Mouse (Mus musculus) hindbrain, embryonic 14.5 days (tissue): ENCODE results near the gene Emc6. TPM values are rescaled to one million over a fixed set of nuclear protein-coding genes. Genes with fewer than 3 reads are reported as not detected.

Experiments used
- ATAC-seq: fragments of 200-750 bp; cut with Nextera tagmentation; 2 replicates; pipeline ENCODE4 v1.8.0; 2017; ENCODE audit warnings: moderate number of reproducible peaks, mild to moderate bottlenecking, moderate TSS enrichment, moderate library complexity; ENCODE audit not compliant: low FRiP score
- DNase-seq: peaks from one replicate; pipeline ENCODE4 v3.0.0-alpha.2; 2015; ENCODE audit warnings: low spot score
- H3K27ac ChIP-seq: fragments of 300-500 bp; sonication (generic); 2 replicates; pipeline ENCODE4 v1.5.1; 2014; ENCODE audit warnings: mild to moderate bottlenecking, moderate library complexity
- H3K27me3 ChIP-seq: fragments of 300-500 bp; sonication (generic); 2 replicates; pipeline ENCODE4 v1.6.1; 2014; ENCODE audit warnings: mild to moderate bottlenecking, low read length, mixed read lengths; ENCODE audit not compliant: control insufficient read depth, insufficient read depth
- H3K36me3 ChIP-seq: fragments of 300-500 bp; sonication (generic); replicated peaks from 2 replicates; pipeline ENCODE4 v1.6.1; 2014; ENCODE audit not compliant: control insufficient read depth, insufficient read depth
- H3K4me1 ChIP-seq: fragments of 300-500 bp; sonication (generic); replicated peaks from 2 replicates; pipeline ENCODE4 v1.6.1; 2014; ENCODE audit warnings: antibody characterized with exemption, low read length, mixed read lengths; ENCODE audit not compliant: control insufficient read depth, insufficient read depth
- H3K4me2 ChIP-seq: fragments of 300-500 bp; sonication (generic); replicated peaks from 2 replicates; pipeline ENCODE4 v1.6.1; 2014; ENCODE audit warnings: mild to moderate bottlenecking, moderate library complexity
- H3K4me3 ChIP-seq: fragments of 300-500 bp; sonication (generic); replicated peaks from 2 replicates; pipeline ENCODE4 v1.5.1; 2014; ENCODE audit warnings: mild to moderate bottlenecking, low read length
- H3K9ac ChIP-seq: fragments of 300-500 bp; sonication (generic); 2 replicates; pipeline ENCODE4 v1.6.1; 2014
- H3K9me3 ChIP-seq: fragments of 300-500 bp; sonication (generic); 2 replicates; pipeline ENCODE4 v1.6.1; 2016; ENCODE audit warnings: low read length; ENCODE audit not compliant: control insufficient read depth
- WGBS: fragments of 180-500 bp; shearing (Covaris S2); extraction: QIAGEN DNeasy Blood & Tissue Kit; methylation state at CpG from one replicate; pipeline ENCODE4 v1.1.7; 2014; 5-methylcytosine and 5-hydroxymethylcytosine counted together
- polyA plus RNA-seq: library from polyadenylated mRNA; unstranded; fragments of >200 nt; fragmentation: Nextera tagmentation; extraction: Ambion mirVana; gene quantifications from 2 replicates; pipeline ENCODE4 v1.2.1, GENCODE M21; 2014

Gene Emc6
- polyA plus RNA-seq, 1 experiment from 2014 or later, result 152 TPM

DNA sequence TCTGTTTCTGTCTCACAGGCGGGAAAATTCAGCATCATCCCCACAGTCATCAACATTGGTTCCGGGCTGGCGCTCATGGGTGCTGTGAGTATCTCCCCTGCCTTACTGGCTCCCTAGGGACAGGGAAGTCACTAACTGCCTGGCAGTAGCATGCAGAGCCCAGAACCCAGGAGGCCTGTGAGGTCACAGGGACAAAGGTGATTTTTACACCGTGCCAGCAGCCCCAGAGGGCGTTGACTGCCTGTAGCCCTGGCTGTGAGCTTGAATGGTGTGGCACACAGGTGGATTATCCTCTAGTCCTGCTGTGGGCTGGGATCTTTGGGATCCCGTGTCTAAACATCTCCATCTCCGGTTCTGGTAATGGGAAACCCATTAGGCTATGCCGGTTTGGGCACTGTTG lies 8.8 kb downstream of the Emc6 start:
- H3K9ac ChIP-seq, result no peak overlapping the region
- no peak overlapping the region for H3K4me3 ChIP-seq
- no peak overlapping the region for H3K4me2 ChIP-seq
- no peak for ATAC-seq
- no peak overlapping the region for H3K27ac ChIP-seq
- peaks cover 14% of the 10 kb centered on the region; the same call in 1 of the 2 replicates for H3K36me3 ChIP-seq
- DNase-seq, result no peak
- WGBS, result 87% methylated on average over 8 of the region's 8 CpGs
- no peaks in the 10 kb centered on the region for H3K4me1 ChIP-seq
- H3K27me3 ChIP-seq, result no peaks in the 10 kb centered on the region
- no peaks in the 10 kb centered on the region for H3K9me3 ChIP-seq

DNA sequence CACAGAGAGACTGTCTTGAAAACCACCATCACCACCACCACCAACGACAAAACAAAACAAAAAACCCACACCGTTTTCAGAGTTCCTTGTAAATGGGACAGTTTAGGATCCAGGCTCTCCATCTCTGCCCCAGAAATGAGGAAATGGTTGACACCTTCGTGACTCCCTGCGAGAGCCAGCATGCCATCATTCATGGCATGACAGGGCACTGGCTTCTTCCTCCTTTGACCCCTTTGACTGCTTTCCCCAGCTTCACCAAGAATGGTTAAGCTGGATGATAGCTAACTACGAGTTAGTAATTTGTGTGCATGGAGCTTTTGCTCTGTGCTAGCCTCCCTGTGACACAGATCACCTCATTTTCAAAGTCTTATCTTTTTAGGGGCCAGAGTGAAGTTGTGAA lies 14.6 kb downstream of the Emc6 start:
- H3K27me3 ChIP-seq, result peaks cover 23% of the 10 kb centered on the region
- no peaks in the 10 kb centered on the region for H3K36me3 ChIP-seq
- no peak overlapping the region for H3K4me3 ChIP-seq
- H3K9ac ChIP-seq, result no peak overlapping the region
- H3K4me1 ChIP-seq, result peaks cover 12% of the 10 kb centered on the region; the same call in 1 of the 2 replicates
- no peaks in the 10 kb centered on the region for H3K9me3 ChIP-seq
- 75% methylated on average over 5 of the region's 5 CpGs for WGBS
- H3K4me2 ChIP-seq, result no peak overlapping the region
- no peak overlapping the region for H3K27ac ChIP-seq
- DNase-seq, result no peak
- ATAC-seq, result no peak

DNA sequence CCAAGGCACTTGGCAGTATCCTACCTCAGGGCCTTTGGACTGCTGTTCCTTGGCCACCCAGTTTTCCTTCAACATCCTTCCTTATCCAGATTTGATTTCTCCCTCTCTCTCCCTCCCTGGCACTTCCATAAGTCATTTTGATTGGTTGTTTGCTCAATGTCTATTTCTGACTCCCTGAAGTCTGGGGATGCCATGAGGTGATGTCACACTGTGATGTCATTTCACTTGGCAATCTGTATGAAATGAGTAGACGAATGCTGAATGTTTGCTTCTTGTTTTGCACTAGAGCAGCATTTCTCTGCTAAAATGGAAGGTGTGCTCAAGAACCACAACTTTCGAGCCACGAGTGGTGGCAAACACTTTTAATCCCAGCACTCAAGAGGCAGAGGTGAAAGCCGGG lies 15.2 kb downstream of the Emc6 start:
- Histone ChIP-seq H3K9me3 (no peaks in the 10 kb centered on the region), H3K27me3 (peaks cover 23% of the 10 kb centered on the region), H3K4me3 (no peak overlapping the region), H3K4me2 (no peak overlapping the region), H3K9ac (no peak overlapping the region), H3K36me3 (no peaks in the 10 kb centered on the region), H3K4me1 (peaks cover 12% of the 10 kb centered on the region; the same call in 1 of the 2 replicates), H3K27ac (no peak overlapping the region)
- WGBS, result 92% methylated on average over 4 of the region's 4 CpGs
- DNase-seq (no peak), ATAC-seq (no peak)

DNA sequence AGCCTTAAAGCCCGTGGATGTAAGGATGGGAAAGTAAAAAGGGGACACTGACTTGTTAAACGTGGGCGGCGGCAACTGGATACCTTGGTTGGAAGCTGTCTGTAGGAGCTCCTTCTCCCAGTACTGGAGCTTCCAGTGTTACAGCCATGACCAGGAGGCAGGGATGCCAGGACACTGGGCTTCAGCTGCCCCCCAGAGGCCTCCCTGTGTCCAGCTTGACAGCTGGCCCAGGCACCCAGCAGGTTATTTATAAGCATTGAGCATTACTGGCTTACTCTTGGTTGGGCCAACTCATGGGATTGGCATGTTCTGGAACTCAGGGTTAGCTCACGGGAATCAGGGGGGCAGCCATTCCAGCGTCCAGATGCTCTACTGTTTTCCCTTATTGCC lies 16.0 kb downstream of the Emc6 start:
- WGBS, result 31% methylated on average over 6 of the region's 6 CpGs
- Histone ChIP-seq H3K4me1 (peaks cover 12% of the 10 kb centered on the region; the same call in 1 of the 2 replicates), H3K4me3 (peak overlapping the region; percentile 40), H3K27ac (no peak overlapping the region), H3K9me3 (no peaks in the 10 kb centered on the region), H3K4me2 (peak overlapping the region; percentile 84), H3K36me3 (no peaks in the 10 kb centered on the region), H3K9ac (peak overlapping the region; percentile 55), H3K27me3 (peaks cover 23% of the 10 kb centered on the region)
- ATAC-seq, result no peak
- no peak for DNase-seq

DNA sequence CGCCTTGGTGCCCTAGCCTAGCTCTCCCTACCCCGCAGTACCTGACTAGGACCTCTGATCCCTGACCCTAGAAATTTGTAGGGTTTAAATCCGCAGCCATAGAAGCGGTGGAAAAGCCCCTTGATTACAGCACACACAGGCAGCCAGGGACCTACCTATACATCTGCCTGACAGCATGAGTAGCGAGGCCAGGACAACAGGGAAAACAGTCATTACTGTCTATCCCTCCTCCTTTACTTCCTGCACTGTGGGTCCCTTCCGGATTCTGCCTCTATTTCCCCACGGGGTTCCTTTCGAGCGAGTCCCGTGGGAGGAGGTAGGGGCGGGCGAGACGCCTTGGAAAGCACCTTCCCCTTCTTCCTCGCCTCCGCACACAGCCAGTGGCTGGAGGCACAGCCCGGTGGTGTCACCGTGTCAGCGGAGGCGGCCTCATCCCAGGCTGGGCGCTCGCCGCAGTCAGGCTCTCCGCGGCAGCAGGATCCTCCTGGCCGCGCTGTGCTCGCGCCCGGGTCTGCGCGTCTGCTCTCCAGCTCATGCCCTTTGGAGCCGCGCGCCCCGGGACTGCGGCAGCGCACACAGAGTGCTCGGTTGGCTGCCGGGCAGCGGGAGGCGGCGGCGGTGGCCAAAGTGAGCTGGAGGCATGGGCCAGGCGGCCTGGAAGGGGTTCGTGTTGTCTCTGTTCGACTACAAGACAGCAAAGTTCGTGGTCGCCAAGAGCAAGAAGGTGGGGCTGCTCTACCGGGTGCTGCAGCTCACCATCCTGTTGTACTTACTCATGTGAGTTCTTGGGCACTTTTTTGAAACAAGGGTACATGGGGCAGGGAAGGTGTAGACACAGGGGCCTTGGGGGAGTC lies 16.7 kb downstream of the Emc6 start, which contains the start of gene P2rx5:
P2rx5 (plus strand) TSS at position 465 of the 854 bp plus-strand sequence.
- ATAC-seq (peak; percentile 62; the same call in 1 of the 2 replicates), DNase-seq (peak; percentile 48)
- Histone ChIP-seq H3K9ac (peak within 1 kb of the TSS; percentile 55), H3K36me3 (no peaks in the 10 kb centered on the region), H3K27ac (no peak within 1 kb of the TSS), H3K27me3 (peaks cover 23% of the 10 kb centered on the region), H3K4me2 (peak within 1 kb of the TSS; percentile 84), H3K9me3 (no peaks in the 10 kb centered on the region), H3K4me3 (peak within 1 kb of the TSS; percentile 40), H3K4me1 (peaks cover 12% of the 10 kb centered on the region; the same call in 1 of the 2 replicates)
- WGBS, result 2% methylated on average over 49 of the region's 49 CpGs

DNA sequence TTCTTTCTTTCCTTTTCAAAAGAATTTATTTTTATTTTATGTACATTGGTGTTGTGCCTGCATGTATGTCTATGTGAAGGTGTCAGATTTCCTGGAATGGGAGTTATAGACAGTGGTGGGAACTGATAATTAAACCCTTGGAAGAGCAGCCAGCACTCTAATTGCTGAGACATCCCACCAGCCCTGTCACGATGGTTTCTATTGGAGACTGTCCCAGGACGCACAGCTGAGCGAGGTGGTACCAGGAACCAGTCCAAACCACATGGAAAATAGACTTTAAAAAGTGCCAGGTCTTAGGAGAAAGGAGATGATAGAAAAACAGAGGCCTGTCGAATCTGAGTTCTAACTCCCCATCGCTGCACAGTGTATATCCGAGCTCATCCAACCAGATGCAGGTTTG lies 21.8 kb downstream of the Emc6 start:
- Histone ChIP-seq H3K4me1 (peaks cover 2% of the 10 kb centered on the region; the same call in 1 of the 2 replicates), H3K9ac (no peak overlapping the region), H3K4me3 (no peak overlapping the region), H3K9me3 (no peaks in the 10 kb centered on the region), H3K27me3 (peaks cover 8% of the 10 kb centered on the region; the same call in 1 of the 2 replicates), H3K27ac (no peak overlapping the region), H3K4me2 (no peak overlapping the region), H3K36me3 (no peaks in the 10 kb centered on the region)
- WGBS, result 79% methylated on average over 6 of the region's 6 CpGs
- ATAC-seq (no peak), DNase-seq (no peak)

DNA sequence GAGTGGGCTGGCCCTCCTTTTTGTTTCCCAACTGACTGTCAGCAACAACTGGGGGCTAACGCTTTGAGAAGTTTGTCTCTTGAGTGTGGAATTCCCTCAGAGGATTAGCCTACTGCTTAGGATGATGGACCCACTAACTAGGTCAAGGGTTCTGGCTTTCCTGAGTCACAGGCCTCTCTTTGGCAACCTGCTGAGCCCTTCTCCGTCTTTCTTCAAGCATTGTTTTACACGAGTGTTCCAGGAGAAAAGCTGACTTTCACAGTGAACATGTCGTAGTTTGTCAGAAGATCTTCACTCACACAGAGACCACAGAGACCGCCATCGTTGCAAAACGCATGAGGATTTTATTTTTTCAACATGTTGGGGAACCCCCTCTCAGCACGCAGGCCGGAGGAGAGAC lies 28.6 kb downstream of the Emc6 start:
- Histone ChIP-seq H3K4me3 (no peak overlapping the region), H3K4me2 (no peak overlapping the region), H3K4me1 (no peaks in the 10 kb centered on the region), H3K9ac (no peak overlapping the region), H3K27me3 (no peaks in the 10 kb centered on the region), H3K36me3 (no peaks in the 10 kb centered on the region), H3K27ac (no peak overlapping the region), H3K9me3 (no peaks in the 10 kb centered on the region)
- WGBS, result 77% methylated on average over 9 of the region's 9 CpGs
- DNase-seq (no peak), ATAC-seq (no peak)

DNA sequence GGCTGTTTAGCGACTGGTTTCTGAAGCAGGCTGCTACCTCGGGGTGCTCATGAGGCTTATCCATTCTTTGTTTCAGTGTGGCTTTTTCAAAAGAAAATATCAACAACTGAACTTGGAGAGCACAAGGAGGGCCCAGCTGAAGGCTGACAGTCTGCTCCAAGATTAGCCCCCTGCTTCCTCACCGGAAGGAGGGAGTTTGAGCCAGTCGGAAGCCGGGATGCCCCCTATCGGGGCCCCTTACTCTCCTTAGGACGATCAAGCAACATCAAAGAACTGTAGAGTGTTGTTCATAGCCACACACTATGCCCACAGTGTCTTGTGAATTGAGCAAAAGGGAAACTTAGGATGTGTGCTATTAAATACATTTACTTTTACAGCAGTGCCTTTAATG lies 29.9 kb downstream of the Emc6 start:
- WGBS, result 61% methylated on average over 7 of the region's 7 CpGs
- no peak for ATAC-seq
- Histone ChIP-seq H3K9me3 (no peaks in the 10 kb centered on the region), H3K36me3 (no peaks in the 10 kb centered on the region), H3K27me3 (no peaks in the 10 kb centered on the region), H3K27ac (no peak overlapping the region), H3K4me3 (no peak overlapping the region), H3K9ac (no peak overlapping the region), H3K4me1 (no peaks in the 10 kb centered on the region), H3K4me2 (no peak overlapping the region)
- no peak for DNase-seq

DNA sequence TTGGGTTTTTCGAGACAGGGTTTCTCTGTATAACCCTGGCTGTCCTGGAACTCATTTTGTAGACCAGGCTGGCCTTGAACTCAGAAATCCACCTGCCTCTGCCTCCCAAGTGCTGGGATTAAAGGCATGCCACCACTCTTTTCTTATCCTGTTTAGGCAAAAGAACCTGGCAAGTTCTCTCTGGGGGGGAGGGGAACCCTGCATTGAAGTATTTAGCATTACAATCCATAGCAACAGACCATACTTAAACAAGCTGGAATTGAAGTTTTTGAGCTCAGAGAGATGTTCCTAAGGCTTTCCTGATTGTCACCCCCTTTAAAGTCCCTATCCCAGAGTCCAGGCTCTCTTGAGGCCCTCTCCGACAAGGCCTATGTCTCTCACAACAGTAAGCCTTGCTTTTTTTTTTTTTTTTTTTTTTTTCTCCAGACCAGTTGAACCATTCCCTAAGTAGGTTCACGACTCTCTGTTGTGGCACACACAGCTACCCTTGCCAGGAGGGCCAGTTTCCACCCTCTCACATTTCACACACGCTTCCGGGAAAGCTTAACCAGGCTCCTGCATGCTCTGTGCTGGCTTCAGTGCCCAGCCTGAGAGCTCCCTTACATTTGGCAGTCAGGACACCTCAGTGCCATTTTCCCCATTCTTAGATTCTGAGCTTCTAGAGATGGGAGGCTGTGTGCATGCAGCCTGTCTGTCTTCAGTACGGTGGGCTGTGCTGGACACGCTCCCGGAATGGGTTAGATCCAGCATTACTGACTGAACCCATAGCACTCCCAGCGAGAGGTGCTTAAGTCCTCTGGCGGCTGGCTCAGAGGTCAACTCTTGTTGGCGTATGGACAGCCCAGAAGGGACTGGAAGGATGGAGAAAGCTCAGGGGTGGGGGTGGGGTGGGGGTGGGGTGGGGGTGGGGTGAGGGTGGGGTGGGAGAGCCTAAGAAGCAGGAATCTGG lies 30.5 kb downstream of the Emc6 start:
- Histone ChIP-seq H3K36me3 (no peaks in the 10 kb centered on the region), H3K4me2 (no peak overlapping the region), H3K27me3 (no peaks in the 10 kb centered on the region), H3K4me3 (no peak overlapping the region), H3K27ac (no peak overlapping the region), H3K4me1 (no peaks in the 10 kb centered on the region), H3K9me3 (no peaks in the 10 kb centered on the region), H3K9ac (no peak overlapping the region)
- ATAC-seq (no peak), DNase-seq (no peak)
- 59% methylated on average over 11 of the region's 11 CpGs for WGBS
